11 mouse cellular contexts compared by ENCODE assay signal in the genomic region with DNA sequence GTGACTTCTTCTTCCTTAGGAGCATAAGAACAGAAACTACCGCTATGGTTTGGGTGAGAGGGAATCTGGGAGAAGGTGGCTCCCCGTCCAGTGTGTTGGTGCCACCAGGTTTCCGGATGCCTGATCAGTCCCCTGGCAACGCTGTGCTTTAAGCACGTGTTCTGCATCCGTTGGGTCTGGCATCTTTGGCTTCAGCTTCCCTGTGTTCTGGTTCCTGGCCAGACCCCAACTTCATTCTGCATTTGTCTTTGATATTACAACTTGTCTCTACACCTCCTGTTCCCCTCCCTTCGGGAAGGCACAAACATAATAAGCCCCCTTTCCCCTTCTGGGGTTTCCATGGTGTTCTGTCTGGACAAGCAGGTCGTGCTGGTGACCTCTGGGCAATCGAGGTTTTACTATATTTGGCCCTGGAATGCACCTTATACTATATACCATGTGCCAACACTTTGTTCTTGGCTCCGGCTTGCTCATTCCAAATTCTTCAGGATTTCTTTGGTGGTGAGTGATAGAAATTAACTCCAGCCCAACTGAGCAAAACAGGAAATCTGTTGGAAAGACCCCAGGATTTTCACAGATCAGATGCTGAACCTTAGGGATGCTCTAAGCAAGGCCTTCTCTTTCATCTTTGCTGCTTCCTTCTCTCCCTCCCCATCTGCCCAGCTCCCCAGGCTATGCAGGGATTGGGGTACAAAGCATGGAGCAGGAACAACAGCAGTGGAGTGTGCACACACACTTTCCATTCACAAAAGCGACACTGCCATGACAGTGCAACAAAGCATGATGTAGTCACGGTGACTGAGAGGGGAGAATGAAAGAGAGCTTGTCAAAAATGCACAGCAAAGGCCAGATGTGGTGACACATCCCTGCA. TPM values are rescaled to one million over a fixed set of nuclear protein-coding genes. Genes with fewer than 3 reads are reported as not detected.
DNase-seq lines count a peak whose midpoint lies in the region; ATAC-seq and TF ChIP-seq lines count a peak whose summit lies in the region.
"Had no signal": no experiment of that assay in that cellular context is flagged by ENCODE, and none has a peak within 500 bp of the region (broad histone marks: within the 10 kb centered on the region; RNA-seq: fewer than 3 reads in every experiment).

No protein-coding gene starts in this region.

- no peaks in the 10 kb centered on the region for H3K9me3 ChIP-seq in heart, embryonic 14.5 days (ENCODE audit: control insufficient read depth, low read length)
- H3K9me3 ChIP-seq in embryonic facial prominence, embryonic 14.5 days (ENCODE audit: control insufficient read depth, low read length), result no peaks in the 10 kb centered on the region
- no peaks in the 10 kb centered on the region for H3K9me3 ChIP-seq in hindbrain, postnatal 0 days (ENCODE audit: low read length)
- H3K9me3 ChIP-seq: liver, embryonic 13.5 days had no signal

- H3K9ac ChIP-seq in heart, embryonic 14.5 days (ENCODE audit: low read length), result no peak overlapping the region
- H3K9ac ChIP-seq in embryonic facial prominence, embryonic 14.5 days (ENCODE audit: low read depth, low read length), result no peak overlapping the region
- no peak overlapping the region for H3K9ac ChIP-seq in hindbrain, postnatal 0 days (replicated peaks; ENCODE audit: low read length)
- H3K9ac ChIP-seq: liver, embryonic 13.5 days had no signal

- DNase-seq in heart, postnatal 25 days (ENCODE audit: low spot score), result no peak
- DNase-seq in Muller cell, postnatal 12 days (ENCODE audit: inconsistent ontology term), result peak; percentile 69
- peak; percentile 71 for DNase-seq in embryonic facial prominence, embryonic 14.5 days (ENCODE audit: low spot score)
- DNase-seq in hindbrain, postnatal 0 days (ENCODE audit: low spot score), result peak; percentile 74
- no peak for DNase-seq in ovary, postnatal 14 days (ENCODE audit: low spot score)
- DNase-seq in kidney, postnatal 25 days, result no peak
- DNase-seq in lung, postnatal 25 days (ENCODE audit: low spot score), result no peak
- DNase-seq: kidney, adult 8-10 months; liver, embryonic 13.5 days had no signal

- H3K4me3 ChIP-seq in heart, embryonic 14.5 days (ENCODE audit: control insufficient read depth in 1 of 2, insufficient read depth in 1 of 2, low read depth in 1 of 2, low read length in 2 of 2), result no peak overlapping the region
- no peak overlapping the region for H3K4me3 ChIP-seq in embryonic facial prominence, embryonic 14.5 days (ENCODE audit: low read depth, low read length)
- no peak overlapping the region for H3K4me3 ChIP-seq in hindbrain, postnatal 0 days (ENCODE audit: low read length)
- H3K4me3 ChIP-seq: liver, embryonic 13.5 days had no signal

- no peaks in the 10 kb centered on the region for H3K27me3 ChIP-seq in heart, embryonic 14.5 days (ENCODE audit: control insufficient read depth, insufficient read depth, low read length)
- no peaks in the 10 kb centered on the region for H3K27me3 ChIP-seq in embryonic facial prominence, embryonic 14.5 days (replicated peaks; ENCODE audit: control insufficient read depth, insufficient read depth, low read length)
- H3K27me3 ChIP-seq in hindbrain, postnatal 0 days (ENCODE audit: insufficient read depth, low read length), result no peaks in the 10 kb centered on the region
- H3K27me3 ChIP-seq: liver, embryonic 13.5 days had no signal

- WGBS in heart, embryonic 14.5 days, result 44% methylated on average over 12 of the region's 12 CpGs
- 37% methylated on average over 12 of the region's 12 CpGs for WGBS in embryonic facial prominence, embryonic 14.5 days
- 20% methylated on average over 12 of the region's 12 CpGs for WGBS in hindbrain, postnatal 0 days

- intact Hi-C loops in heart, postnatal 25 days (cut with DNase I), result no loop called here

- H3K4me2 ChIP-seq in heart, embryonic 14.5 days (ENCODE audit: low read length), result no peak overlapping the region
- H3K4me2 ChIP-seq in embryonic facial prominence, embryonic 14.5 days (ENCODE audit: low read depth, low read length), result no peak overlapping the region
- no peak overlapping the region for H3K4me2 ChIP-seq in hindbrain, postnatal 0 days (ENCODE audit: low read depth, low read length)
- H3K4me2 ChIP-seq: liver, embryonic 13.5 days had no signal

- H3K27ac ChIP-seq in heart, embryonic 14.5 days (replicated peaks in 1 of 2; ENCODE audit: control insufficient read depth in 1 of 2, insufficient read depth in 1 of 2, low read depth in 2 of 2, low read length in 2 of 2), result peak overlapping the region; percentile 51 to 54; a peak in 2 of 4 replicates
- peak overlapping the region; percentile 50; the same call in 1 of the 2 replicates for H3K27ac ChIP-seq in embryonic facial prominence, embryonic 14.5 days (replicated peaks; ENCODE audit: low read depth, low read length)
- peak overlapping the region; percentile 42; the same call in 1 of the 2 replicates for H3K27ac ChIP-seq in hindbrain, postnatal 0 days
- H3K27ac ChIP-seq: liver, embryonic 13.5 days had no signal

- no peak for TF ChIP-seq CTCF in hindbrain, postnatal 0 days (IDR thresholded peaks at IDR 0.05; ENCODE audit: low read depth)

- no peaks in the 10 kb centered on the region for H3K36me3 ChIP-seq in heart, embryonic 14.5 days (ENCODE audit: control insufficient read depth, insufficient read depth, low read length)
- no peaks in the 10 kb centered on the region for H3K36me3 ChIP-seq in embryonic facial prominence, embryonic 14.5 days (ENCODE audit: control insufficient read depth, insufficient read depth, low read length)
- no peaks in the 10 kb centered on the region for H3K36me3 ChIP-seq in hindbrain, postnatal 0 days (ENCODE audit: insufficient read depth, low read length)
- H3K36me3 ChIP-seq: liver, embryonic 13.5 days had no signal

- ATAC-seq in heart, embryonic 14.5 days (ENCODE audit: insufficient number of reproducible peaks, insufficient read depth, low FRiP score, low read depth), result no peak
- peak; percentile 24 for ATAC-seq in embryonic facial prominence, embryonic 14.5 days (ENCODE audit: low read depth)
- ATAC-seq in hindbrain, postnatal 0 days, result 0 out of 2 replicates have a peak, but pooled peaks have one; percentile 24

- peaks cover 34% of the 10 kb centered on the region in 2 experiments for H3K4me1 ChIP-seq in heart, embryonic 14.5 days (ENCODE audit: control insufficient read depth in 2 of 2, insufficient read depth in 2 of 2, low read length in 2 of 2)
- H3K4me1 ChIP-seq in embryonic facial prominence, embryonic 14.5 days (ENCODE audit: control insufficient read depth, insufficient read depth, low read length), result peaks cover 21% of the 10 kb centered on the region
- H3K4me1 ChIP-seq in hindbrain, postnatal 0 days (ENCODE audit: insufficient read depth, low read length), result peaks cover 13% of the 10 kb centered on the region

RNA-seq across cellular contexts. Expression of a gene that starts 52.2 kb away (rescaled TPM):
- not detected in 2 replicates for polyA plus RNA-seq in heart, embryonic 14.5 days (2014; fragmentation: Nextera tagmentation; extraction: Ambion mirVana)
- not detected for total RNA-seq in heart, postnatal 25 days (2021)
- not detected in 2 replicates for polyA plus RNA-seq in embryonic facial prominence, embryonic 14.5 days (2014; fragmentation: Nextera tagmentation; extraction: Ambion mirVana)
- total RNA-seq in hindbrain, postnatal 0 days (2014; rRNA removed), result not detected in 2 replicates
- not detected in 2 replicates for polyA plus RNA-seq in hindbrain, postnatal 0 days (2015; fragmentation: Nextera tagmentation; extraction: Ambion mirVana)
- total RNA-seq: adrenal gland, postnatal 25 days had no signal
- polyA plus RNA-seq: liver, embryonic 13.5 days had no signal

Comparison
In these comparisons a context has a peak if more than half of its experiments do, and no peak if none do; other contexts are left out.
1. DNase-seq: peak in Muller cell, postnatal 12 days (single experiment), embryonic facial prominence, embryonic 14.5 days (single experiment) and hindbrain, postnatal 0 days (single experiment); none in heart, postnatal 25 days (single experiment), ovary, postnatal 14 days (single experiment), kidney, postnatal 25 days (0 of 2) and lung, postnatal 25 days (single experiment).
2. Peak in every context shown above with its lines, with median percentiles within 50 percentile points of each other: H3K27ac ChIP-seq.